Mouse (Mus musculus) MEL (cell line): ENCODE measurements around the gene 9230104L09Rik.

Experiments
- CTCF ChIP-seq, 3 experiments: IDR thresholded peaks in 2 of 3; conservative IDR thresholded peaks in 1 of 3; 2 replicates each; pipeline ENCODE4 v1.5.1; 2011 to 2012; ENCODE audit warnings: low read length in 3 of 3, low read depth in 2 of 3, mild to moderate bottlenecking in 2 of 3, improper control_type of control experiment in 1 of 3, inconsistent platforms in 1 of 3, mixed read lengths in 1 of 3, moderate library complexity in 1 of 3; ENCODE audit not compliant: control insufficient read depth in 1 of 3, insufficient read depth in 1 of 3, poor library complexity in 1 of 3, severe bottlenecking in 1 of 3
- E2F4 ChIP-seq: IDR thresholded peaks from 2 replicates; pipeline ENCODE4 v1.6.1; 2011; ENCODE audit warnings: low read depth, low read length, improper control_type of control experiment, borderline replicate concordance
- POLR2A ChIP-seq, 2 experiments: IDR thresholded peaks; 2 replicates each; pipeline ENCODE4 v1.6.1; 2011 to 2012; ENCODE audit warnings: low read length in 2 of 2, mild to moderate bottlenecking in 2 of 2, control low read depth in 1 of 2, improper control_type of control experiment in 1 of 2, low read depth in 1 of 2, moderate library complexity in 1 of 2; ENCODE audit not compliant: control insufficient read depth in 1 of 2, insufficient read depth in 1 of 2, poor library complexity in 1 of 2
- POLR2AphosphoS2 ChIP-seq: IDR thresholded peaks from 2 replicates; pipeline ENCODE4 v1.6.1; 2011; ENCODE audit warnings: low read length, improper control_type of control experiment

DNA sequence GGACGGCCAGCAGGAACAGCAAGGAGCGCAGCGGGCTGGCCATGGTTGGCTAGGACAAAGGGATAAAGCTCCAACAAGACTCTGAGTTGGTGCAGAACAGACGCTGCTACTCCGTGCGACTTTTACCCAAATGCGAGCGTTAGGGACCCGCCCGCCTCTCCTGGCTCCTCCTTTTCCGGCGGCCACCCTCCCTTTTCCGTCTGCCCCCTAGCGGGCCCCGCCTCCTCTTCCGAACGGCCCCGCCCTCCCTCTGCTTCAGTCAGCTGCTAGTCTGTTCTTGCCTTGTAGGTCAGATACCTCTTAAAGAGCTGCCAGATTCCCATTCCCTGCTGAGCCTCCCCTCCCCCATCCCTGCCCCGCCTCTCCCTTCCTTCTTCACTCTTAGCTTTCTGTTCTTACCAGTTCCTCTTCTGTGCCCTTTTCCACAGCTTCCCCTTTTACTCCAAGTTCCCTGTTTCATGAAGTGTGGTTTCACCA is 10.5 kb upstream of the 9230104L09Rik start, which contains the start of gene Cst3:
- TF ChIP-seq POLR2A (IDR thresholded peaks at IDR 0.05; ENCODE audit: control insufficient read depth in 1 of 2, insufficient read depth in 1 of 2, low read depth in 1 of 2, low read length in 2 of 2, poor library complexity in 1 of 2) (peak; percentile 64 to 78), CTCF (IDR thresholded peaks at IDR 0.05 in 2 of 3, conservative IDR thresholded peaks at IDR 0.05 in 1 of 3; ENCODE audit: control insufficient read depth in 1 of 3, insufficient read depth in 1 of 3, low read depth in 2 of 3, low read length in 3 of 3, poor library complexity in 1 of 3, severe bottlenecking in 1 of 3) (no peak), E2F4 (no peak), POLR2AphosphoS2 (peak; percentile 69; the same call in 1 of the 2 replicates)
